Mouse (Mus musculus) bone marrow, adult 2 months (tissue): ENCODE measurements around the gene Gabrp.

Experiments
- CTCF ChIP-seq: fragments of 200-500 bp; IDR thresholded peaks from 2 replicates; pipeline ENCODE4 v1.5.1; 2011; ENCODE audit warnings: low read length, control low read depth; ENCODE audit not compliant: control insufficient read depth, insufficient read depth
- POLR2A ChIP-seq: fragments of 200-500 bp; IDR thresholded peaks from 2 replicates; pipeline ENCODE4 v1.6.1; 2011; ENCODE audit warnings: low read depth, mild to moderate bottlenecking, control low read depth, low read length, borderline replicate concordance; ENCODE audit not compliant: control insufficient read depth

DNA sequence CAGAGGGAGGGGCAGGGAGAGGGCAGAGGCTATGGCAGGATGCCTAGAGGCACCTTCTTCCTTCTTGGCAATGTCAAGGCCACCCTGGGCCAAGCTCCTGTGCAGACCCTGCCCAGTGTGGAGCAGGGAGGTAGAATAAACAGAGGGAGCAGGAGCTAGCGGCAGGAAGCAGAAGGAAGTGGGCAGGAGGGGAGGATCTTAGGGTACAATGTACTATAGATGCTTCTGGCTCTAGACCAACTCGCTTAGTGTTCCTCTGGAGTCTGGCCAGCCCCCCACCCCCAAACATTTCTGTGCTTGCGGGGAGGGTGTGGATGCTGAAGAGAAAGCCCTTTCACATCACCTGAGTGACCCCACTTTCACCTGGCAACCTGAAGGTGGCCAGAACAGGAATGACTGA is 862 bp upstream of the Gabrp start:
- TF ChIP-seq CTCF (no peak), POLR2A (no peak)
